Mouse (Mus musculus) embryonic facial prominence, embryonic 15.5 days (tissue): ENCODE data around the gene Gif. TPM values are rescaled to one million over a fixed set of nuclear protein-coding genes. Genes with fewer than 3 reads are reported as not detected.

ENCODE experiments used
- ATAC-seq: fragments of 200-750 bp; cut with Nextera tagmentation; 2 replicates; pipeline ENCODE4 v1.8.0; 2017; ENCODE audit warnings: low read depth, moderate TSS enrichment; ENCODE audit not compliant: insufficient number of reproducible peaks, low FRiP score, low TSS enrichment
- H3K27ac ChIP-seq: fragments of 300-500 bp; sonication (generic); replicated peaks from 2 replicates; pipeline ENCODE4 v1.5.1; 2015; ENCODE audit warnings: mild to moderate bottlenecking, inconsistent platforms
- H3K27me3 ChIP-seq: fragments of 300-500 bp; sonication (generic); 2 replicates; pipeline ENCODE4 v1.6.1; 2015; ENCODE audit warnings: inconsistent platforms
- H3K36me3 ChIP-seq: fragments of 300-500 bp; sonication (generic); 2 replicates; pipeline ENCODE4 v1.6.1; 2015; ENCODE audit warnings: mild to moderate bottlenecking, inconsistent platforms
- H3K4me1 ChIP-seq: fragments of 300-500 bp; sonication (generic); 2 replicates; pipeline ENCODE4 v1.6.1; 2015; ENCODE audit warnings: inconsistent platforms
- H3K4me2 ChIP-seq: fragments of 300-500 bp; sonication (generic); replicated peaks from 2 replicates; pipeline ENCODE4 v1.6.1; 2015; ENCODE audit warnings: mild to moderate bottlenecking, inconsistent platforms
- H3K4me3 ChIP-seq: fragments of 300-500 bp; sonication (generic); replicated peaks from 2 replicates; pipeline ENCODE4 v1.5.1; 2015; ENCODE audit warnings: mild to moderate bottlenecking, inconsistent platforms
- H3K9ac ChIP-seq: fragments of 300-500 bp; sonication (generic); 2 replicates; pipeline ENCODE4 v1.6.1; 2015; ENCODE audit warnings: inconsistent platforms
- H3K9me3 ChIP-seq: fragments of 300-500 bp; sonication (generic); replicated peaks from 2 replicates; pipeline ENCODE4 v1.6.1; 2016; ENCODE audit warnings: inconsistent platforms
- WGBS: fragments of 180-500 bp; shearing (Covaris S2); methylation state at CpG from one replicate; pipeline ENCODE4 v1.1.7; 2015; 5-methylcytosine and 5-hydroxymethylcytosine counted together
- polyA plus RNA-seq: library from polyadenylated mRNA; unstranded; fragments of >200 nt; fragmentation: Nextera tagmentation; extraction: Ambion mirVana; gene quantifications from 2 replicates; pipeline ENCODE4 v1.2.1, GENCODE M21; 2015

Gif gene
- not detected in 2 replicates for polyA plus RNA-seq

DNA sequence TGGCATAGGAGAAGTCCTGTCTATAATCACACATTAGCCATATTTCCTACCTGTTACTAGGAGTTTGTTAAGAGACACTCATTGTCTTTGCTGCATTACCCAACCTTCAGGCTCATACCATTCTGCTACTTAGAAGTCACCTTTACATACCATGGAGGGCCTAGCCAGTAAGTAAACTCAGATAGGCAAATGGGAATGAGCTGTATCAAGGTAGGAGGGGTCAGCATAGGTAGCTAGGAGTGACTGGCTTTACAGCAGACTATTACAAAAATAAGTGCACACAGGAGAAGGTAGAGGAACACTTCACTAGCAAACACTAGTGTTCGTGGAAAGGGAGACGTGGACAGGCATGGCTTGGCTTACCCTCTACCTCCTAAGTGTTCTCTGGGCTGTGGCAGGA is at the start of gene Gif:
Gene Gif (plus strand): TSS at position 257 of the 400 bp plus-strand sequence.
- no peak for ATAC-seq
- Histone ChIP-seq H3K9me3 (no peaks in the 10 kb centered on the region), H3K27ac (no peak within 1 kb of the TSS), H3K27me3 (no peaks in the 10 kb centered on the region), H3K36me3 (no peaks in the 10 kb centered on the region), H3K4me2 (no peak within 1 kb of the TSS), H3K4me3 (no peak within 1 kb of the TSS), H3K9ac (no peak within 1 kb of the TSS), H3K4me1 (no peaks in the 10 kb centered on the region)
- WGBS = 72% methylated on average over 2 of the region's 2 CpGs

DNA sequence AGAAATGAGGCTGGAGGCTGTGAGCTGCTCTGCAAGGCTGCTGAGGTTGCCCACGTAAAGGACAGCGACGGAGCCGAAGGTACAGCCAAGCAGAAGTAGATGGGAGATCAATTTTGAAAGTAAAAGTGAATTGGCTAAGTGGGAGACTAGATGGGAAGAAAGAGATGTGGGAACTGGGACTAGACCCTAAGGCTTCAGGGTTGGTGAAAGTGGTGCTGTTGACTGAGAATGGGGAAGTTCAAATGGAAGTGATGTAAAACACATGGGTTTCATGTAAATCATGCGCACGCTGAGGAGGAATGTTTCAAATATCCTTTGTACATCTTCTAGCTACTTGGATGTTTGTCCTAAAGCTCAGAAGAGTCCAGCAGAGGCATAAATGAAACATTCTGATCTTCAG is 49.0 kb upstream of the Gif start:
- no peaks in the 10 kb centered on the region for H3K9me3 ChIP-seq

GRCm38 (mm10) chr19:11712451-11712850 is 34.9 kb upstream of the Gif start:
- 79% methylated on average over 4 of the region's 4 CpGs for WGBS

More for the DNA sequence above, 49.0 kb upstream of the Gif start:
- no peaks in the 10 kb centered on the region for H3K36me3 ChIP-seq
- H3K4me3 ChIP-seq = no peak overlapping the region
- no peaks in the 10 kb centered on the region for H3K4me1 ChIP-seq
- H3K4me2 ChIP-seq = no peak overlapping the region
- no peak overlapping the region for H3K27ac ChIP-seq
- no peak overlapping the region for H3K9ac ChIP-seq
- no peak for ATAC-seq
- 85% methylated on average over 6 of the region's 6 CpGs for WGBS
- H3K27me3 ChIP-seq = no peaks in the 10 kb centered on the region

DNA sequence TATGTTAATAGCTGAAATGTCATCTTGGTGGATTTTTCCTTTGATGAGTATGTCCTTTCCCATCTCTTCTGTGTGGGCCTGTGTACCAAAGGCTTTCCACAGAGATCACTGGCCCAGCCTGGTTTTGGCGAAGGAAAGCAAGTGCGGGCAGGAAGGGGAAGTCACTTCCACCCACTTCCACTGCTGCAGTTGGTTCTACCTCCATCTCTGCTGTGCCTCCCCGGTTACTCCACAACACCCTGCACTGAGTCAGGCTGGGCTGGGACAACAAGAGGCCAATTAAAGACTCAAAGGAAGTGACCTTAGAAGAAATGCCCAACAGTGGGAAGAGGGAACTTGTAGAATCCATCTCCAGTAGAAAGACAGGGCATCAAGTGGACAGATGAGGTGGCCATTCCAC is 27.3 kb upstream of the Gif start:
- WGBS = 85% methylated on average over 3 of the region's 3 CpGs
- ATAC-seq = no peak

More at GRCm38 (mm10) chr19:11712451-11712850, 34.9 kb upstream of the Gif start:
- Histone ChIP-seq H3K4me1 (no peaks in the 10 kb centered on the region), H3K27ac (no peak overlapping the region), H3K27me3 (no peaks in the 10 kb centered on the region), H3K4me2 (no peak overlapping the region), H3K36me3 (no peaks in the 10 kb centered on the region), H3K9me3 (no peaks in the 10 kb centered on the region), H3K9ac (no peak overlapping the region), H3K4me3 (no peak overlapping the region)
- no peak for ATAC-seq

GRCm38 (mm10) chr19:11723870-11724269 is 23.5 kb upstream of the Gif start:
- Histone ChIP-seq H3K36me3 (no peaks in the 10 kb centered on the region), H3K9ac (no peak overlapping the region), H3K4me1 (no peaks in the 10 kb centered on the region), H3K9me3 (no peaks in the 10 kb centered on the region), H3K27me3 (no peaks in the 10 kb centered on the region), H3K27ac (no peak overlapping the region), H3K4me3 (no peak overlapping the region), H3K4me2 (no peak overlapping the region)
- WGBS = 83% methylated on average over 2 of the region's 2 CpGs
- no peak for ATAC-seq

More for the DNA sequence above, 27.3 kb upstream of the Gif start:
- Histone ChIP-seq H3K4me3 (no peak overlapping the region), H3K9ac (no peak overlapping the region), H3K9me3 (no peaks in the 10 kb centered on the region), H3K36me3 (no peaks in the 10 kb centered on the region), H3K4me1 (no peaks in the 10 kb centered on the region), H3K27me3 (no peaks in the 10 kb centered on the region), H3K27ac (no peak overlapping the region), H3K4me2 (no peak overlapping the region)

- no peaks in the 10 kb centered on the region for H3K4me1 ChIP-seq
- no peak overlapping the region for H3K9ac ChIP-seq
- no peaks in the 10 kb centered on the region for H3K36me3 ChIP-seq
- no peak overlapping the region for H3K27ac ChIP-seq
- no peak overlapping the region for H3K4me2 ChIP-seq
- H3K9me3 ChIP-seq = no peaks in the 10 kb centered on the region
- WGBS = 72% methylated on average over 6 of the region's 6 CpGs
- ATAC-seq = no peak
- H3K4me3 ChIP-seq = no peak overlapping the region
- no peaks in the 10 kb centered on the region for H3K27me3 ChIP-seq
Measured at GRCm38 (mm10) chr19:11724275-11724674, 23.1 kb upstream of the Gif start.

DNA sequence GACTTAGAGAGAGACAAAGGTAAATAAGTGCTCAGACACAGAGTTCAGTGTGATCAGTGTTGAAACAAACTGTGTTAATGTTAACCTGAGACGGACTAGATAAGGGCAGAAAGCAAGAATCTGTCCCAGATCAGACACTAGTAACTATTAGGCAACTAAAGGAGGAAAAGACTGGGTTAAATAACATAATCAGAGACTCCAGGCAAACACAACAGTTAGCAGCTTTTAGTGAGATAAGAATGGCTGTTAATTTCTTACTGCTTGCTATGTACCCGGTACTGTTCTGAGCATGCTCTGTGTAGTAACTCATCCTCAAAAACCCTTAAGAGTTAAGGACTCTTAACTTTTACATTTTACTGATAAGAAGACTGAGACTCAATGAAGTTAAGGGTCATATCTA is 21.4 kb upstream of the Gif start:
- Histone ChIP-seq H3K4me3 (no peak overlapping the region), H3K4me2 (no peak overlapping the region), H3K36me3 (no peaks in the 10 kb centered on the region), H3K4me1 (no peaks in the 10 kb centered on the region), H3K27me3 (no peaks in the 10 kb centered on the region), H3K9ac (no peak overlapping the region), H3K27ac (no peak overlapping the region), H3K9me3 (no peaks in the 10 kb centered on the region)
- no peak for ATAC-seq
- 82% methylated on average over 2 of the region's 2 CpGs for WGBS

DNA sequence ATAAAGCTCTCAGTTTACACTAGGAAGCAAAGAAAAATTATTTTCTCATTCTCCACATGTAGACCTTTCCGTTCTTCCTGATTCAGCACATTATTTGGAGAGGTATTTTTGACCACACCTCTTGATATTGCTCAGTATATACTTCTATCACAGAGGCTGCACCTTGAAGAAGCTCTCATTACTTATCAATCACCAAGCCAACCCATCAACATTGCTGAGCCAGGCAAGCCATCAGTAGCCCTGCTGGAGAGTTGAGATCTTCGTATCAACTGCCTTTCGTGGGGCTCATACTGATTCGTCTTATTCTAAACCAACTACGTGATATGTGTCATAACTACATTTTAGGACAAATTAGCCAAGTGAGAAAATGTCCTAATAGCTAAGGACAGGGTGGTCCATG is 20.1 kb upstream of the Gif start:
- 89% methylated on average over 5 of the region's 5 CpGs for WGBS
- Histone ChIP-seq H3K27ac (no peak overlapping the region), H3K4me2 (no peak overlapping the region), H3K36me3 (no peaks in the 10 kb centered on the region), H3K4me3 (no peak overlapping the region), H3K9me3 (no peaks in the 10 kb centered on the region), H3K27me3 (no peaks in the 10 kb centered on the region), H3K4me1 (no peaks in the 10 kb centered on the region), H3K9ac (no peak overlapping the region)
- no peak for ATAC-seq

GRCm38 (mm10) chr19:11730278-11730677 is 17.1 kb upstream of the Gif start:
- H3K36me3 ChIP-seq = no peaks in the 10 kb centered on the region
- no peaks in the 10 kb centered on the region for H3K9me3 ChIP-seq
- no peaks in the 10 kb centered on the region for H3K27me3 ChIP-seq
- no peak overlapping the region for H3K9ac ChIP-seq
- H3K27ac ChIP-seq = no peak overlapping the region
- H3K4me2 ChIP-seq = no peak overlapping the region
- no peaks in the 10 kb centered on the region for H3K4me1 ChIP-seq
- WGBS = 77% methylated on average over 1 of the region's 1 CpGs
- no peak overlapping the region for H3K4me3 ChIP-seq
- ATAC-seq = no peak

- H3K9me3 ChIP-seq = no peaks in the 10 kb centered on the region
- ATAC-seq = no peak
- H3K36me3 ChIP-seq = no peaks in the 10 kb centered on the region
- H3K4me3 ChIP-seq = no peak overlapping the region
- 46% methylated on average over 1 of the region's 1 CpGs for WGBS
- no peaks in the 10 kb centered on the region for H3K4me1 ChIP-seq
- no peak overlapping the region for H3K27ac ChIP-seq
- H3K27me3 ChIP-seq = no peaks in the 10 kb centered on the region
- H3K4me2 ChIP-seq = no peak overlapping the region
- no peak overlapping the region for H3K9ac ChIP-seq
Measured at GRCm38 (mm10) chr19:11736455-11736854, 10.9 kb upstream of the Gif start.

DNA sequence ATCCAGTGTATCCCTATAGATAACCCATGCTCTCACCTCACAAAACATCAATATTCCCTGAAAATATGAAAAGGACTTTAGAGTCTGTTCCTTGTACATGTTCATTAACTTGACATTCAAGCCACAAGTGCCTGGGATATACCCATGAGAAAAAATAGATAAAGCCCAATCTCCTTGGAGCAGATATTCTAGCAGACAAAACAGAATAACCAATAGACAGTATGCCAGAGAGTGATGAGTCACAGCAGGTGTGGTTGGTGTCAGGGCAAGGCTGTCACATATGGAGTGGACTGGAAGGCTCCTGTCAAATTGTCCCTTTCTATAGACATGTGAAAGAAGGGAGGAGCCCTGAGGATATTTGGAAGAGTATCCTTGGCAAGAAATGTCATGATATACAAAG is 1.7 kb upstream of the Gif start:
- Histone ChIP-seq H3K4me3 (no peak overlapping the region), H3K4me2 (no peak overlapping the region), H3K9me3 (no peaks in the 10 kb centered on the region), H3K9ac (no peak overlapping the region), H3K36me3 (no peaks in the 10 kb centered on the region), H3K27me3 (no peaks in the 10 kb centered on the region), H3K4me1 (no peaks in the 10 kb centered on the region), H3K27ac (no peak overlapping the region)
- no peak for ATAC-seq

- Histone ChIP-seq H3K9ac (no peak overlapping the region), H3K4me2 (no peak overlapping the region), H3K27ac (no peak overlapping the region), H3K36me3 (no peaks in the 10 kb centered on the region), H3K27me3 (no peaks in the 10 kb centered on the region), H3K4me1 (no peaks in the 10 kb centered on the region), H3K9me3 (no peaks in the 10 kb centered on the region), H3K4me3 (no peak overlapping the region)
- ATAC-seq = no peak
- 73% methylated on average over 3 of the region's 3 CpGs for WGBS
Measured at GRCm38 (mm10) chr19:11765059-11765458, 17.7 kb downstream of the Gif start.
